Mouse (Mus musculus): ENCODE measurements around the gene Pomp. TPM values are rescaled to one million over a fixed set of nuclear protein-coding genes. Genes with fewer than 3 reads are reported as not detected.
"Not testable (repeated sequence)": the region's sequence is repeated elsewhere in the genome, so short reads cannot be mapped to it uniquely, and the experiment has no call there.

Gene Pomp
- polyA plus RNA-seq, 1 experiment, result 165 TPM

DNA sequence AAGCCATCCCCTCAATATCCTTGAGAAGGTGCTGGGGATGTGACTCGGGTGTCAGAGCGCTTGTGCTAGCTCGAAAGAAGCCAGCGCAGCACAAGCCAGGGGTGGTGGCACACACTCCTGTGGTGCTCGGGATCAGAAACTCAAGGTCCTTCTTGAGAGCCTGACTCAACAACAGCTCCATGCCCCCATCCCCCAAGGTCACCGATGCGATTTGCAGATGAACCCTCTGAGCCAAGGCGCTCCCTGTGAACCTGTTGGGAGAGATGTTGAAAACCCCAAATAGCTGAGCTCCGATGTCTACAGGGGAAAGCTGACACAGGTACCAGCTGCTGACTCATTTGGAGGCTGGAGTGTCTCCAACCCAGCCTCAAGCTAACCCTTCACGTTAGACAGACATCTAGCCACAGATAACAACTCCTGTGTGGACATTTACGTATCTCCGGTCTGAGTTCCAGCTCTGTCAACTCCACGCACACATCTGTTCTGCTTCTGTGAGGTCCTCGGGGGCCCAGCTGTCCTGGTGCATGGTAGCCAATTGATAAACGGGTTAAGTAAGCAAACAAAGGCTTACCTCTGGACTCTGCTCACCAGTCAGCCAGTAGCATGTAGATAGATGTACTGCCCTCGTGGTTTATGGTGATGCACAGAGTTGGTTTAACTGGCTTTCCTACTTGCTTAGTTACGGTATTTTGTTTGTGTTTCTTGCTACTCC lies 19.9 kb downstream of the Pomp start:
- H3K27ac ChIP-seq (ENCODE audit: insufficient read depth, low read length), result no peak overlapping the region
- no peak overlapping the region for H3K4me3 ChIP-seq (ENCODE audit: insufficient read depth, low read length)
- no peak for TF ChIP-seq POLR2A (IDR thresholded peaks at IDR 0.05; ENCODE audit: low read depth, low read length)
- no peak for TF ChIP-seq CTCF (IDR thresholded peaks at IDR 0.05; ENCODE audit: borderline replicate concordance, insufficient read depth, low read length)
- H3K4me1 ChIP-seq (ENCODE audit: control insufficient read depth, insufficient read depth, low read length), result no peaks in the 10 kb centered on the region

DNA sequence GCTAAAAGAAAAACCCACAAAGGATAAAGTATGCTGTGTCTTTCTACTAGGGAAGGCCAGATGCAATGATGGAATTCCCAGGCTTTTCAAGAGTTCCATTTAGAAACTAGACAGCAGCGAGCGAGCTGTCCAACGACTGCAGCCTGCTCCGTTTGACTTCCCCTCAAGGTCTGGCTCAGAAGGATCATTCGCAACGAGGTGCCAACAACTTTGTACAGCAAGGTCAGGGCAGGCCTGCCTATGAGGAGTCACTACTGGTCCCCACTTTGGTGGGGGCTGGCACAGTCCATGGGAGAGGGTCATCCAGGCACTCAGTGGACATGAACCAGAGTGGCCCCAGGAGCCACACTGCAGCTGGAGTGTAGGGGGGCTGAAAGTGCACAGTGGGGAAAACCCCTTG lies 23.3 kb downstream of the Pomp start:
- H3K4me1 ChIP-seq (ENCODE audit: control insufficient read depth, insufficient read depth, low read length), result no peaks in the 10 kb centered on the region
- no peak overlapping the region for H3K4me3 ChIP-seq (ENCODE audit: insufficient read depth, low read length)
- TF ChIP-seq POLR2A (IDR thresholded peaks at IDR 0.05; ENCODE audit: low read depth, low read length), result no peak
- no peak overlapping the region for H3K27ac ChIP-seq (ENCODE audit: insufficient read depth, low read length)

DNA sequence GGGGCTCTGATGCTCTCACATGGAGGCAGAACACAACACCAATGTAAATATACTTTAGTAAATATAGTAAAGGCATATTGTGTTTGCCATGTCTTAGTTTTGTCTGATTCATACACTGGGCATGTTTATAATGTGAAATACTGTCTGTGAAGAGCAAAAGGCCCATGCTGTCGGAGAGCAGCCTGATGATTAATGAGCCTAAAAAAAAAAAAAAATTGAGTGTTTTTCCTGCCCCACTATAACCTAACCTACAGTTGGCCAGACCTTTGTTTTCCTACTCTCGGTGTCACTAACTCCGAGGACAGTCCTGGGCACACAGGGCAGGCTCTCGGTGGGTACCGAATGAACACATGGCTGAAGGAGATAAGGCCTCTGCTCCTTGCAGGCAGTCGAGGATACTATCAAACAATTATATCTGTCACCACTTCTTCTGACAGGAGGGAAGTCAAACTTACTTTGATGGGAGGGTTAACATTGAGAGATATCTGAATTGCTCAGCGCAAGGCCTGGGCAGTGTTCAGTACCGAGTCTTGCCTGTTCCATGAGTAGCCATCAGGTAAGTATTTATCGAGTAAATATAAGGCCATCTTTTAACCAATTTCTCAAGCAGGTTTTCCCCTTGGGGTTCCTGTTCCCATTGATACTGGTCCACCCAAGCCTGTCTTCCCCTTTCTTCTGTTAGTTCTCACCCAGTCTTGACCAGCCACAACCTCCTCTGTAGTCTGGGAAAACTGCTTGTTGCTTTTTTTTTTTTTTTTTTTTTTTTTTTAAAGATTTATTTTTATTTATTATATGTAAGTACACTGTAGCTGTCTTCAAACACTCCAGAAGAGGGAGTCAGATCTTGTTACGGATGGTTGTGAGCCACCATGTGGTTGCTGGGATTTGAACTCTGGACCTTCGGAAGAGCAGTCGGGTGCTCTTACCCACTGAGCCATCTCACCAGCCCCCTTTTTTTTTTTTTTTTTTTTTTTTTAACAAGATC lies 28.3 kb downstream of the Pomp start:
- TF ChIP-seq POLR2A (IDR thresholded peaks at IDR 0.05; ENCODE audit: low read depth, low read length) (no peak), CTCF (IDR thresholded peaks at IDR 0.05; ENCODE audit: borderline replicate concordance, insufficient read depth, low read length) (no peak)
- Histone ChIP-seq H3K4me3 (ENCODE audit: insufficient read depth, low read length) (no peak overlapping the region), H3K27ac (ENCODE audit: insufficient read depth, low read length) (no peak overlapping the region), H3K4me1 (ENCODE audit: control insufficient read depth, insufficient read depth, low read length) (no peaks in the 10 kb centered on the region)

DNA sequence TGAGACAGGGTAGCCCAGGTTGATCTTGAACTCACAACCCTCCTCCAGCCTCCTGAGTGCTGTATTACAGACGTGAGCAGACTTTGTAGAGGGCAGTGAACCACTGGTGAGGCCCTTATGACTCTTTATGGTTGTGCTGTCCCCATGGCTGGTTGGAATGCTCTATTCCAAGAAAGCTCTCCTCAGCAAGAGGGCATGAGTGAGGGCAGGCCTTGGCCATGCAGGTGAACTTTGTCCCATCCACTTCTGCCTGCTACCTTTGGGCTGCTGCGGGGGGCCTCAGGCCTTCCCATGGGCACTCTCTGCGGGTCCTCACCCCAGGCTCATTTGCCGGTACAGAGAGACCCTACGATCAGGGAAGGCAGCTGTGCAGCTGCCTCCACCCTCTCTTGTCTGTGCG lies 32.5 kb downstream of the Pomp start:
- TF ChIP-seq POLR2A (IDR thresholded peaks at IDR 0.05; ENCODE audit: low read depth, low read length) (no peak), CTCF (IDR thresholded peaks at IDR 0.05; ENCODE audit: borderline replicate concordance, insufficient read depth, low read length) (no peak)
- H3K4me1 ChIP-seq (ENCODE audit: control insufficient read depth, insufficient read depth, low read length), result no peaks in the 10 kb centered on the region
- H3K4me3 ChIP-seq (ENCODE audit: insufficient read depth, low read length), result no peak overlapping the region
- H3K27ac ChIP-seq (ENCODE audit: insufficient read depth, low read length), result no peak overlapping the region

DNA sequence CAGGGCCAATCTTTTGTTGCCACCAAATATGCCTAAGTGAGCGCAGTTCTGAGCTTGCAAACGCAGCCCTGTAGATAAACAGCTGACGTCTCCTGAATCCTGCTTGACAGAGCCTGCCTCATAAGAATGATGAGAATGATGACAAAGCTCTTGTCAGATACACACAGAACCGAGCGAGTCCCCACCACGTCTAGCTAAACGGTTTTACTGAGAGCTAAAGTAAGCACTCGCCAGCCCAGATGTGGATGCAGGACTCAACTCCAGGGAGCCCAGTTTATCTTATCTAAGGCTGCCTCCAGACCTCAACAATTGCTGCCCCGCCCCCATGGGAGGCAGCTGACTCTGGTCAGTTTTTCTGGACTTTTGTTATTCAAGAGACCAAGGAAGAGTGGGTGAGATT lies 32.9 kb downstream of the Pomp start:
- no peak overlapping the region for H3K27ac ChIP-seq (ENCODE audit: insufficient read depth, low read length)
- TF ChIP-seq POLR2A (IDR thresholded peaks at IDR 0.05; ENCODE audit: low read depth, low read length) (no peak), CTCF (IDR thresholded peaks at IDR 0.05; ENCODE audit: borderline replicate concordance, insufficient read depth, low read length) (no peak)
- no peaks in the 10 kb centered on the region for H3K4me1 ChIP-seq (ENCODE audit: control insufficient read depth, insufficient read depth, low read length)
- H3K4me3 ChIP-seq (ENCODE audit: insufficient read depth, low read length), result no peak overlapping the region

DNA sequence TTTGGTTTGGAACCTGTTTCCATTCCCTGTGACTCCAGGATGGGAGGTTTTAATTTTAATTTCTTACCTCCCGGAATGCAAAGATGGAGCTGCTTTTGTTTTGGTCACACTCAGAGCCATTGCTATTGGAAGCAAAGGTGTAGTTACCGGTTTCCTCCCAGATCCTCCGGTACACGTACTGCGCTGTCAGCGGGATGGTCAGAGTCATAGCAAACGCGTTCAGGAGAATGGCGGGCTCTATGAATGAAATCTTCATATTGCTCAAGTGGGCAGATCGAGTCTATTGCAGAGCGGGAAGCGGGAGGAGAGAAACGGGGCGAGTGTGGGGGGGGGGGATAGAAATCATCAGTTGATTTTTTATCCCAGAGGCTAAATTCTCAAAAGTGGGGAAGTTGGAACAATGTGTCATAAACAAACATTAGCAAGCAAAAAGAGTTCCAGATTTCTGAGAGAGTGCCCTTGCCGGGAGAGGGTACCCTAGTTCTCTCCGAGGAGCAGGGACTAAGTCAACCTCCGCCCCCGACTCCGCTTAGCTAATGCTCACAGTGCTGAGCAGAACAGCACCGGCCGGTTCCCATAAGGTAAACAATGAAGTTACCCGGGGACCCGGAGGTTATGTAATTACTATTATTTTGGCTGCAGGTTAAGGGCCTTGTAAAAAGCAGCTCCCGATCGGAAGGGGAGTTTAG lies 33.6 kb downstream of the Pomp start:
- no peak overlapping the region for H3K27ac ChIP-seq (ENCODE audit: insufficient read depth, low read length)
- TF ChIP-seq POLR2A (IDR thresholded peaks at IDR 0.05; ENCODE audit: low read depth, low read length) (no peak), CTCF (IDR thresholded peaks at IDR 0.05; ENCODE audit: borderline replicate concordance, insufficient read depth, low read length) (no peak)
- no peaks in the 10 kb centered on the region for H3K4me1 ChIP-seq (ENCODE audit: control insufficient read depth, insufficient read depth, low read length)
- H3K4me3 ChIP-seq (ENCODE audit: insufficient read depth, low read length), result peak overlapping the region; percentile 68

DNA sequence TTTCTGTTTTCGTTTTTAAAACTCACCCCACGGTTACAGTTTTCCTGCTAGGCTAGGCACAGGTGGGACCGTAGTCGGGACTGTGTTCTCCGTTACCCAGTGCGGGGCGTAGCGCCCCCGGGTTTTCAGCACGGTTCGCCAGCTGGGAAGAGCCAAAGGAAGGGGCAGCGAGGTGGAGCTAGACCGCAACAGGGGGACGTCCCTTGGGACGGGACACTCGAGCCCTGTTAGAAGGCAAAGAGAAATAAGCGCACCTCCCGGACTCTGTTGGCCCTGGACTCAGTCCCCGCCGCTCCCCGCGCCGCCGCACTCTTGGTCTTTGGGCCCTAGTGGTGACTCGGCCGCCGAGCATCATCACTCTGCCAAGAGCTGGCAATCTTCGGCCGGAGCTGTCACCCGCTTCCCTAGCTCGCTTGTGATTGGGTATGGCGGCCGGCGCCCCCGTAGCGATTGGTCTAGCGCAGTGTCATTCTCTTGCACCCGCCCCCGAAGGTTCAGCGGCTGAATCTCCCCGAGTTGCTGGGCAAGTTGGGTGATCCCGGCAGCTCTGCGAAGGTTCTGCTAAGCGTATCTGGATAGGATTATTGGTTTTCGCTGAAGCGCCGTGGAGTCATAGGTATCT lies 34.3 kb downstream of the Pomp start, which contains the start of gene Slc46a3:
Slc46a3 (minus strand) TSS at position 361 of the 622 bp plus-strand sequence.
- Histone ChIP-seq H3K27ac (ENCODE audit: insufficient read depth, low read length) (no peak within 1 kb of the TSS), H3K4me1 (ENCODE audit: control insufficient read depth, insufficient read depth, low read length) (no peaks in the 10 kb centered on the region), H3K4me3 (ENCODE audit: insufficient read depth, low read length) (peak within 1 kb of the TSS; percentile 68)
- TF ChIP-seq CTCF (IDR thresholded peaks at IDR 0.05; ENCODE audit: borderline replicate concordance, insufficient read depth, low read length) (no peak), POLR2A (IDR thresholded peaks at IDR 0.05; ENCODE audit: low read depth, low read length) (no peak)

DNA sequence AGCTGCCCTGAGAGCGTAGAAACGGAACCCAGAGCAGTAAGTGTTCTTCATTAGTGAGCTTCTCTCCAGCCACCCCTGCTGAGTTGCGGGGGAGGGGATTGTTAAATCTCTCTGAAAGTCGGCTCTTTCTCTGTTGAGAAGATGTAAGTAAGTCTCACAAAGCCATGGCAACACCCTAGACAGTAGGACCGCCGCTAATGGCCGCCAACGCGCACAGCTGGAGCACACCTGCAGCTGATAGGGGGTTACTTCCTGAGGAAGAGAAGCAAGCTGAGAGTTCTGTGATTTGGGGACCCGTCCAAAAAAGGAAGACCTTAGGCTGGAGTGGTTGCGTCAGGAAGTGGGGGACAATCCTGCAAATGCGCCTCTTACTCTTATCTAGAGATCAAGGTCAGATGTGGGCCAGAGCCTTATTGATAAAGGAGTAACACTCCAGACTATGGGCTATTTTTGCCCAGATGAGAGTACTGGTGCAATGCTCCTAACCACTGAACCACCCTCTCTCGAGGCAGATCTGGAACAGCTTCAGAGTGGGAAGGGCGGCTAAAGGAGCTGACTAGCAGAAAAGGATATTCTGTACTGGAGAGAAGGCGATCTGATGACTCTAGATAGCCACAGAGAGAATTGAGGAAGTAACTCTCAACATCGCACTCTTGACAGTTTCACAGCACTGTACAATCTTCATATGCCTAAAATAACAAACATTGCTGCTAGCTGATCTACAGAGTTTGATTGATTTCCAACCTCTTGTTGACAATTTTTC lies 35.4 kb downstream of the Pomp start:
- H3K4me1 ChIP-seq (ENCODE audit: control insufficient read depth, insufficient read depth, low read length), result no peaks in the 10 kb centered on the region
- no peak overlapping the region for H3K27ac ChIP-seq (ENCODE audit: insufficient read depth, low read length)
- TF ChIP-seq CTCF (IDR thresholded peaks at IDR 0.05; ENCODE audit: borderline replicate concordance, insufficient read depth, low read length), result no peak
- TF ChIP-seq POLR2A (IDR thresholded peaks at IDR 0.05; ENCODE audit: low read depth, low read length), result no peak
- H3K4me3 ChIP-seq (ENCODE audit: insufficient read depth, low read length), result no peak overlapping the region

DNA sequence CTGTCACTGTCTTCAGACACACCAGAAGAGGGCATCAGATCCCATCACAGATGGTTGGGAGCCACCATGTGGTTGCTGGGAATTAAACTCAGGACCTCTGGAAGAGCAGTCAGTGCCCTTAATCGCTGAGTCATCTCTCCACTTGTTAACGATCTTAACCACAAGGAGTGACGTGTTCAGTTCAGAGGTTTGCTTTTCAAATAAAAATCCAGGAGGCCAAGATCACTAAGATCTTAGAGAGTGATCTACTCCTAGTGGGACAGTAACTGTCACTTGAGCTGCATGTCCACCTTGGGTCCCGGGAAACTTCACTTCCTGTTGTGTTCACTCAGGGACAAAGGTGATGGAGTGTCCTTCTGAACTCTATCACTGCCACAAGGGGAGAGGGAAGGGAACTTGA lies 36.2 kb downstream of the Pomp start:
- H3K4me3 ChIP-seq (ENCODE audit: insufficient read depth, low read length); H3K4me1 ChIP-seq (ENCODE audit: control insufficient read depth, insufficient read depth, low read length); H3K27ac ChIP-seq (ENCODE audit: insufficient read depth, low read length): not testable (repeated sequence)
